Mouse (Mus musculus) heart, adult 18-20 months (tissue): ENCODE measurements at regions not wholly inside any gene's neighbourhood (a gene's known extent, or its start where the extent isn't known, plus 50 kb on each side); places are given as distances from the start of the nearest gene placed in this dataset.

Experiments used
- DNase-seq, 2 experiments: peaks; one replicate each; pipeline ENCODE4 v3.0.0; 2021 to 2022; ENCODE audit warnings: mixed read lengths in 1 of 2

- no peak for DNase-seq
These were observed 161.5 kb upstream of the Samsn1 start for GRCm38 (mm10) chr16:76183556-76183955.

GRCm38 (mm10) chr16:76183105-76183504, 161.0 kb upstream of the Samsn1 start:
- peak; percentile 20 to 58 for DNase-seq

GRCm38 (mm10) chr16:76181596-76181995, 159.5 kb upstream of the Samsn1 start:
- DNase-seq, result no peak

DNA sequence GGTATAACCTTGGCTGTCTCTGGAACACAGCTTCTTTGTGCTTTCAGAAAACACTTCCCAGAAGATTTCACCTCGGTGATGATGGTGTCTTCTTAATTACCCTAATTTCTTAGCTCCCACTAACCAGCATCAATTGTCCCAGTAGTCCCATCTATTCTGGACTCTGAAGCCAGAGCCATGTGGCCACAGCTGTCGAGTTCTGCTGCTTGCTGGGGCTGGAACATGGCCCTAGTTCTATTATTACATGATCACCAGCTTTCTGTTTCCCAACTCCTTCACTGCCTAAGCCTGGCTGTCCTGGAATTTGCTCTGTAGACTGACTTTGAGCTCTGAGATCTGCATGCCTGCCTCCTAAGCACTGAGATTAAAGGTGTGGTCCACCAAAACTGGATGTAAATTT, 145.6 kb upstream of the Samsn1 start:
- peak; percentile 28 to 49 for DNase-seq

GRCm38 (mm10) chr16:76160879-76161278, 138.8 kb upstream of the Samsn1 start:
- DNase-seq, result no peak

DNA sequence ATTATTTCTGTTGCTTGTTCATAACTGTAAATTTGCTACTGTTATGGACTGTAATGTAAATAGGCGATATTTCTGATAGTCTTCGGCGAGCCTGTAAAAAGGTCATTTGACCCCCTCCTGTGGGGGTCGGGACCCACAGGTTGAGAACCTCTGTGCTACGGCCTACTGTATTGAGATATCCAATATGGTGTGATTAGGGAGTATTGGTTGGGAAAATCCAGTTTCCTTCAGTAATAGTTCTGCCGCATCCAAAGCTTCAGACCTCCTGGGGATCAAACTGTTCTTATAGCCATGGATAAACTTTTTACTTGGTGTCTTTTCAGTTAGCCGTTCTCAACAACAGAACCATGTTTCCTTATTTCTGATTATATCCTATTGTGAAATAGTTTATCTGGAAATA, 136.5 kb upstream of the Samsn1 start:
- DNase-seq, result no peak

DNA sequence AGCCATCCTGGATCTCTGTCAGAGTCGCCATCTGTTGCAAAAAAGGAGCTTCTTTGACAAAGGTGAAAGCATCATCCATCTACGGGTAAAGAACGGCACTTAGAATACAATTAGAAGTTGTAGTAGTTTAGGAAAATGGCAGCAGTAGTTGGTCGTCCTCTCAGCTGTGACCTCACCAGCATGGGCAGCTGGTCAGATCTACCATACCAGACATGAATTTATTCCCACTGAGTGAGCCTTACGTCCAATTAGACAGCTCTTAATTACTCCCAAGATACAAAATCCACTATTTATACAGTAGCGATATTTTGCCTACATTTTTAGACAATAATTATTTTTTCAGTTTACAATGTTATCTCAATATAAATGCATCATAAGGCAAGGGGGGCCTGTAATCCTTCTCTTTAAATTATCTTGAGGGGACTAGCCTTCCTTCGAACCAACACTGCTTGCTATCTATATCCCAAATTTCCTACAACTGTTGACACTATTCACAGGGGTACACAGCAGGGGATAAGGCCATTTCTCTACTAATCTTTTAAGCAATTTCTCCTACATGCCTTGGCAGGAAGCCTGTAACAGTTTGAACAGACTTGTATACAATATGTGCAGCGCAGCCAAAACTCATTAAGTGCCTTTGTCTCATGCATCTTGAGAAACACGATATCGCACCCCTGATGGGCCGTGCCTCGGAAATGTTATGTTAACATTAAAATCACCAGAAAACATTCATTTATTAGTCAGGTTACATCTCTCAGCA, 131.9 kb upstream of the Samsn1 start:
- no peak for DNase-seq

DNA sequence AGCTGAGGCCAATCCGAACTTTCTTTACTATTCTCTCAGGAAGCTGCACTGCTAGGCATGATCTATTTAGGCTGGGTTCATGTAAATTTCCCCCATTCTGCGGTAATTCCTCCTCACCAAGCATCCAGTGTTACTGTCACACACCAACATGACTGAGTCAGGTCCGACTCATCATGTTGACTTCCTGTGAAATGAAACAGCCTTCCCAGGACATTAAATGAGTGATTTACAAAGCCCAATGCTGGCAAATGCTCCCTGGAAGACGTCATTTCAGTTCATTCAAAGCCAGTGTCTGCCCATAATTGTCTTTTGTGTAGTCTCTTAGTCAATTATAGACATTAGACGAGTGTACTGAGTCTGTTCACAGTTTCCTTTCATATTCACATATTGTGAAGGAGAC, 127.5 kb upstream of the Samsn1 start:
- DNase-seq, result no peak

DNA sequence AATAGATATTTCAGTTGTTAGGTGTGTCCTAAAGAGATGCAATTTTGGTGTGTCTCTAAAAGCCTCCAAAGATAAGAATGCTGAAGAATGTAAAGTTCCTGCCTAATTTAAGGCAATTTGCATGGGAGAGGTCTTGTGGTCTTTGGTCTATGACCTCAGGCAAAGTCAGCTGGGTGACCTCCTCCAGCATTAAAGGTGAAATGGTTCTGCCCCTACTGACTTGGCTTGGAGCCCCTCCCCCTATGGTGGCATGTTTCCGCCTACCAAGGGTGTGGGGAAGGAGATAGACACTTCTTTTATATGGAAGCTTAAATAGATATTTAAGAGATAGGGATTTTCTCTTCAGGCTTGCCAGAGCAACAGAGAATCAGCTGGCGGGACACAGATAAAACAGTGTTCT, 111.8 kb upstream of the Samsn1 start:
- no peak for DNase-seq

DNA sequence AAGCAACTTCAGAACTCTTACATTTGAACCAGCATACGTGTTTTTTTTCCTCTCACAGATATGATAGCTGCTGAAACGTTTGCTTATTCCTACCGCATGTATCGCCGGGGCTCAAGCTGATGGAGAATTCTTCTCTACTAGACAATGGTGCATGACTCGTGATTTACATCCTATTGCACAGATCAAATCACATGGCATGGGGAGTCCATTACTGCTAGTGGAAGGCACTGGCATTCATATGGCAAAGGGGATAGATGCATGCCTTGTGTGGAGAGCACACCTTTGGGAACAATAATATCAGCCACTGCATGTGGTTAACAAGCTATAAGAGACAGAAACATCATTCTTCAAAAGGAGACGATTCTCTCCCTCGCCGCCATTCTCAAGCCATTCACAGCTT, 108.4 kb upstream of the Samsn1 start:
- no peak for DNase-seq

GRCm38 (mm10) chr16:76129982-76130381, 107.9 kb upstream of the Samsn1 start:
- peak; percentile 9 to 35 for DNase-seq

DNA sequence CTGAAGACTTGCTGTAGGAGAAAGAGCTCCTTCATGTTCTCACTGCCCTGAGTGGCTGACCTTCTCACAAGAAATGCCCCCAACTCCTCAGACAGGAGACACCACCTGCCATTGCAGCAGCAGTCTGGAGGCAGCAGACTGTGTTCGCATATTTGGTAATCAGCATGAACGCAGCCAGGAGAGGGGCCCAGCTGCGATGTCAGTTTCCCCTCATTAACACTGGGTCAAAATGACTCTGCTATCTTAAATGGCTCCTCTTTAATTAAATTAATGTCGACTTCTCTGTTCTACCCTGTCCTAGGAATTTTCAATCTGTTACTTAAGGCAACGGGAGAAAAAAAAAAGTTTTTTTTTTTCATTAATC, 100.9 kb upstream of the Samsn1 start:
- no peak for DNase-seq

- no peak for DNase-seq
These were observed 100.3 kb upstream of the Samsn1 start for GRCm38 (mm10) chr16:76122172-76123020.

DNA sequence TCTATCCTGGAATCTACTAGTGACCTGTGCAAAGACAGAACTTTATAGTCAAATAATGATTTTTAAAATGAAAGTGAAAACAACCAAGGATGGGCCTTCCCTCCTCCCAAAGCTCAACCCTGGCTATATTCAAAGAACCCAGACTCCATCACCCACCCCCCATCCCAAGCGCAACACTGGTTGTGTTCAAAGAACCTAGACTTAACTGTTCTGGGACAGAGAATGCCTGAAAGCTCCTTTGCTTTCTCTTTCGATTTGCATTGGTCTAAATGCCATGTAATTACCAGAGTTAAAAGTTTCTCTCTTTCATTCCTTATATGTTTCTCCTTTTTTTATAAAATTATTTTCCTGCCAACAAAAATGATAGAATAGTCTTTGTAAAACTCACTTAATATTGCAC, 98.6 kb upstream of the Samsn1 start:
- DNase-seq, result no peak

GRCm38 (mm10) chr16:76110383-76110782, 88.3 kb upstream of the Samsn1 start:
- DNase-seq, result peak in 1 of 2 experiments; percentile 4

- no peak for DNase-seq
These were observed 86.4 kb upstream of the Samsn1 start for GRCm38 (mm10) chr16:76108464-76108863.

- no peak for DNase-seq
These were observed 82.6 kb upstream of the Samsn1 start for GRCm38 (mm10) chr16:76104673-76105072.

DNA sequence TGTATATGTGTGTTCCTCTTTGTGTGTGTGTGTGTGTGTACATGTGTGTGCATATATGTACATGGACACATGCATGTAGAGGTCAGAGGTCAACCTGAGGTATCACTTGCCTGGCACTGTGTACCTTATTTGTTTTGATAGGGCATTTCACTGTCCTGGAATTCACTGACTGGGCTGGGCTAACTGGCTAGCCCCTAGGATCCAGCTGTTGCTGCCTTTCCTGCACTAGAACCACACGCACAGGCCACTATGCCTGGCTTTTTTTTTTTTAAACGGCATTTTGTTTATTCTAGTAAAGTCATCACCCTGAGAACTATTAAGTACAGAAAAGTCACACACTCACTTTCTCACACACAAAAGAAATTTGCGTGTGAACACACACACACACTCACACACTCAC, 79.7 kb upstream of the Samsn1 start:
- DNase-seq, result no peak

- no peak for DNase-seq
These were observed 75.7 kb upstream of the Samsn1 start for GRCm38 (mm10) chr16:76097808-76098207.

DNA sequence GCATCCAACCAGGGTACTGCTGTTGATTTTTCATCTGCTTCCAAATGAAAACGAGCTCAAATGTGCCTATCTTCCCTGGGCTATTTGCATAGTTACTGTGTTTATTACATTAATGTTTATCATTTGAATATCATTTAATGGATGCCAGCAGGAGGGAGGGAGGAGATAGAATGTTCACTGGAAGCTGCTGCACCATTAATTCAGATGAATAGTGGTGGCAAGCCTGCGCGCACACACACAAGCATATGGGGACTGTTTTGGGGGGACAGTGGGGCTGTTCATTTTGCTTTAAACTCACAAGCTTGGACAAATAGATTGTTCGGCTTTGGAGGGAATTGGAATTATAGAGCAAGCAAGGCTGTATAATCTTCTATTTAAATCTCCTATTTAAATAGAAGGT, 74.3 kb upstream of the Samsn1 start:
- DNase-seq, result no peak

GRCm38 (mm10) chr16:76085363-76085762, 63.3 kb upstream of the Samsn1 start:
- DNase-seq, result no peak

DNA sequence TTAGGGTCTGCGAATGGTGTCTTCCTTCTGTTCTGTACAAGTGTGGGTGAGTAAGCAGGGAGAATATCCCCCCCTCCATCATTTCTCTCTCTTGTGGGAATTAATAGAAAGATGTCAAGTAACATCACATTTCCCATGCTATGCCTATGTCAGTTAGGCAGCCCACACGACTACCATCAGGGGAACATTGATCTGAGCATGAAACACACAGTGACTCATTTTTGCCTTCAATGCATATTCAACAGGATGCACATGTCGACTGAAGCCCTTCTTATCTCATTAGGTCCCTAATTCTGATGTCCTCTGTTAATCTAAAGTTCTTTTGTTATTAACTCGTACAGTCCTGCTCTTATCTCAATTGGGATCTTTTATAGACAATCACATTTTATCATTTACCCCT, 60.4 kb upstream of the Samsn1 start:
- DNase-seq, result no peak

DNA sequence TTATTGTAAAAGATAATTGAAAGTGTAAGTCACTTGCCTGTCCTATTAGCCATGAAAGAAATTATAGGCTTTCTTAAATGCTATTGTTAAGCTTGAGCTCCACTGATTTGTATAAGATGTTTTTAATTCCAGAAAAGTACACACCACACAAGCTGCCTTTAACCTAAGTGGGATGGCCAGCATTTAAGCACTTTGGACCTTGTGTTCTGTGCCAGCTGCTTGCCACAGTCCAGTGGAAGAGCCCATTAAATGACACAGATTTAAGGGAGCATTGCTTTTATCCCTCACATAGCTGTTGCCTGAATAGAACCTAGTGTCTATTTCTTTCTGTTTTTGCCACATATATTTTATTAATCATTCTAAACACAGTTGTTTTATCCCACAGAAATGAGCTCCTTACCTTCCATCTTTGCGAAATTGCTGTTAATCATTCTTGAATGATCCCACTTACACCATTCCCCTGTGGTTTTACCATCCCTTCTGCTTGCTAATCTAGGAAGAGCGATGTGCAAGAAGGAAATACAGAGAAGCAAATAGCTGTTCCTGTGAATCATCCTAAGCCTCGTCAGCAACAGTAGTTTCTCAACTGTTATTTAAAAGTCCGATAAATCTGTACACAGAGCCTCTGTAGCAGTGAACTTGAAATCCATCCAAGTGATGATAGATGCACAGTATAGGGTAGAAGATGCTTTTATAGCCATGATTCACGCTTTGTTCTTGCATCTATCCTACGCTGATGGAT, 57.9 kb upstream of the Samsn1 start:
- DNase-seq, result no peak
